In the genomic region with DNA sequence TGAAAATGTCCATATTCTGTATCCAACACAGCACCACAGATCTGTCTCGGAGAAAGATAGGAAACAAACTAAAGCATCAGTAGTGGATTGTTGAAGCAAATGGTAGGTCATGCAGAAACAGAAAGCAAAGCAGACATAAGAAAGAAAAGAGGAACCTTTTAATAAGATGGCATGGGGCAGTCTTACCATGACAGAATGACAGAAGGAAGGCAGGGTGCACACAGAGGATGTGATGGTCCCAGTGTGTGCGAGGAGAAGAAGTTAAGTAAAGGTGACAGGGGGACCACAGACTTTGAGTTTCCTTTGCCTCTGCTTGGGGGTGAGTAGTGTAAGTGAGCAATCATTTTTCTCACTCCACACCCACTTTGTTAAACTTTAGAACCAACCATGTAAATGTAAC, we compare ENCODE assay signal across 20 mouse cellular contexts. TPM values are rescaled to one million over a fixed set of nuclear protein-coding genes. Genes with fewer than 3 reads are reported as not detected.
DNase-seq lines count a peak whose midpoint lies in the region; ATAC-seq and TF ChIP-seq lines count a peak whose summit lies in the region.
"Had no signal": no experiment of that assay in that cellular context is flagged by ENCODE, and none has a peak within 500 bp of the region (broad histone marks: within the 10 kb centered on the region; RNA-seq: fewer than 3 reads in every experiment).

No protein-coding gene starts in this region.

- no peaks in the 10 kb centered on the region for H3K9me3 ChIP-seq in kidney, embryonic 14.5 days (ENCODE audit: control insufficient read depth, low read length)
- no peaks in the 10 kb centered on the region for H3K9me3 ChIP-seq in midbrain, embryonic 10.5 days (replicated peaks)
- H3K9me3 ChIP-seq: embryonic facial prominence, embryonic 13.5 days; forebrain, embryonic 12.5 days; G1E; heart, embryonic 12.5 days; hindbrain, embryonic 12.5 days had no signal

- TF ChIP-seq CTCF in spleen, adult 2 months (IDR thresholded peaks at IDR 0.05; ENCODE audit: extremely low read depth, insufficient read depth, insufficient read length, insufficient replicate concordance), result no peak

- no peak for DNase-seq in spleen, adult 2 months (ENCODE audit: low read depth in 1 of 2, low spot score in 2 of 2)
- DNase-seq in spleen, postnatal 14 days (ENCODE audit: low spot score in 2 of 2), result no peak
- DNase-seq in embryo, embryonic 10 days (ENCODE audit: low spot score), result no peak
- no peak for DNase-seq in midbrain, embryonic 10.5 days (ENCODE audit: low spot score)
- DNase-seq: adrenal gland, adult 8-10 months; cerebellum, adult 11 months; cerebellum, adult 8-10 months; cerebellum, postnatal 14 days; gastrocnemius, postnatal 10 days had no signal

- H3K36me3 ChIP-seq in spleen, adult 2 months (ENCODE audit: control insufficient read depth, insufficient read depth, low read length), result peaks cover 7% of the 10 kb centered on the region
- H3K36me3 ChIP-seq in kidney, embryonic 14.5 days (ENCODE audit: control insufficient read depth, insufficient read depth, low read length), result no peaks in the 10 kb centered on the region
- H3K36me3 ChIP-seq in midbrain, embryonic 10.5 days, result peaks cover 15% of the 10 kb centered on the region
- H3K36me3 ChIP-seq: heart, embryonic 12.5 days had no signal

- no peak overlapping the region for H3K4me2 ChIP-seq in kidney, embryonic 14.5 days (replicated peaks; ENCODE audit: low read depth, low read length)
- H3K4me2 ChIP-seq: embryonic facial prominence, embryonic 13.5 days; forebrain, embryonic 12.5 days; heart, embryonic 12.5 days; hindbrain, embryonic 12.5 days had no signal

- peaks cover 5% of the 10 kb centered on the region; the same call in 1 of the 2 replicates for H3K4me1 ChIP-seq in spleen, adult 2 months (ENCODE audit: control insufficient read depth, insufficient read depth, insufficient read length)
- H3K4me1 ChIP-seq in kidney, embryonic 14.5 days (ENCODE audit: control insufficient read depth, insufficient read depth, low read length), result no peaks in the 10 kb centered on the region
- peaks cover 2% of the 10 kb centered on the region for H3K4me1 ChIP-seq in midbrain, embryonic 10.5 days
- H3K4me1 ChIP-seq: embryonic facial prominence, embryonic 13.5 days; forebrain, embryonic 12.5 days; heart, embryonic 12.5 days; hindbrain, embryonic 12.5 days had no signal

- H3K9ac ChIP-seq in kidney, embryonic 14.5 days (ENCODE audit: low read depth, low read length), result no peak overlapping the region
- H3K9ac ChIP-seq: embryonic facial prominence, embryonic 13.5 days; forebrain, embryonic 12.5 days; heart, embryonic 12.5 days; hindbrain, embryonic 12.5 days had no signal

- WGBS in spleen, adult 2 months, result 36% methylated on average over 2 of the region's 2 CpGs
- WGBS in kidney, embryonic 14.5 days, result 94% methylated on average over 2 of the region's 2 CpGs
- WGBS in midbrain, embryonic 10.5 days, result 93% methylated on average over 2 of the region's 2 CpGs

- no peak for TF ChIP-seq POLR2A in spleen, adult 2 months (IDR thresholded peaks at IDR 0.05; ENCODE audit: low read depth, low read length)

- no peaks in the 10 kb centered on the region for H3K27me3 ChIP-seq in spleen, adult 2 months (ENCODE audit: control insufficient read depth, insufficient read depth, low read length)
- H3K27me3 ChIP-seq in kidney, embryonic 14.5 days (ENCODE audit: control insufficient read depth, insufficient read depth, low read length), result no peaks in the 10 kb centered on the region
- H3K27me3 ChIP-seq in midbrain, embryonic 10.5 days (ENCODE audit: low read depth, poor library complexity, severe bottlenecking), result no peaks in the 10 kb centered on the region
- H3K27me3 ChIP-seq: embryonic facial prominence, embryonic 13.5 days; forebrain, embryonic 12.5 days; heart, embryonic 12.5 days; hindbrain, embryonic 12.5 days had no signal

- peak; percentile 71 for ATAC-seq in common myeloid progenitor, adult 5-6 weeks (replicated peaks; ENCODE audit: low read depth, poor library complexity, severe bottlenecking)
- ATAC-seq in megakaryocyte progenitor cell, adult 5-6 weeks (replicated peaks; ENCODE audit: poor library complexity), result peak; percentile 58
- no peak for ATAC-seq in kidney, embryonic 14.5 days (ENCODE audit: low FRiP score, low TSS enrichment)
- ATAC-seq: CD4-positive, CD25-positive, alpha-beta regulatory T cell, adult 4 months; forebrain, embryonic 16.5 days; hindbrain, embryonic 16.5 days had no signal

- H3K27ac ChIP-seq in spleen, adult 2 months (ENCODE audit: insufficient read depth, low read length), result peak overlapping the region; percentile 37; the same call in 1 of the 2 replicates
- H3K27ac ChIP-seq in kidney, embryonic 14.5 days (ENCODE audit: low read depth, low read length), result no peak overlapping the region
- H3K27ac ChIP-seq in midbrain, embryonic 10.5 days (replicated peaks), result no peak overlapping the region
- H3K27ac ChIP-seq: embryonic facial prominence, embryonic 13.5 days; forebrain, embryonic 12.5 days; hindbrain, embryonic 12.5 days had no signal

- H3K4me3 ChIP-seq in spleen, adult 2 months (ENCODE audit: extremely low read depth, insufficient read depth, insufficient read length), result no peak overlapping the region
- no peak overlapping the region for H3K4me3 ChIP-seq in kidney, embryonic 14.5 days (ENCODE audit: low read length)
- no peak overlapping the region for H3K4me3 ChIP-seq in midbrain, embryonic 10.5 days
- H3K4me3 ChIP-seq: embryonic facial prominence, embryonic 13.5 days; forebrain, embryonic 12.5 days; heart, embryonic 12.5 days; hindbrain, embryonic 12.5 days had no signal

RNA-seq across cellular contexts. Expression of a gene that starts 6.3 kb away (rescaled TPM):
- 19.1 and 22.5 TPM in 2 replicates for polyA plus RNA-seq in spleen, adult 2 months (2012; rRNA removed)
- total RNA-seq in common myeloid progenitor, adult 5-6 weeks (2017), result 13.6 and 19.5 TPM in 2 replicates
- total RNA-seq in megakaryocyte progenitor cell, adult 5-6 weeks (2015), result 12.8 and 18.5 TPM in 2 replicates
- total RNA-seq in megakaryocyte progenitor cell, adult 5-6 weeks (2017), result 18.5 and 21.8 TPM in 2 replicates
- 16.6 and 26.8 TPM in 2 replicates for polyA plus RNA-seq in kidney, embryonic 14.5 days (2014; fragmentation: Nextera tagmentation; extraction: Ambion mirVana)
- polyA plus RNA-seq in midbrain, embryonic 10.5 days (2016; fragmentation: Nextera tagmentation; extraction: Ambion mirVana), result 11.4 and 12.6 TPM in 2 replicates

RNA-seq across cellular contexts. Expression of a gene that starts 33.8 kb away (rescaled TPM):
- 17.6 and 17.9 TPM in 2 replicates for polyA plus RNA-seq in spleen, adult 2 months (2012; rRNA removed)
- 100 and 111 TPM in 2 replicates for total RNA-seq in common myeloid progenitor, adult 5-6 weeks (2017)
- total RNA-seq in megakaryocyte progenitor cell, adult 5-6 weeks (2015), result 36.5 and 40.4 TPM in 2 replicates
- total RNA-seq in megakaryocyte progenitor cell, adult 5-6 weeks (2017), result 76.6 and 90.4 TPM in 2 replicates
- 13.8 and 22.4 TPM in 2 replicates for polyA plus RNA-seq in kidney, embryonic 14.5 days (2014; fragmentation: Nextera tagmentation; extraction: Ambion mirVana)
- polyA plus RNA-seq in midbrain, embryonic 10.5 days (2016; fragmentation: Nextera tagmentation; extraction: Ambion mirVana), result 6.5 and 7.2 TPM in 2 replicates
